Mouse (Mus musculus) spleen, embryonic (tissue): ENCODE measurements around the gene Serp1.

Experiments used
- CTCF ChIA-PET: fragments of 350-600 bp; sonication (Branson Sonifier 250); formaldehyde crosslinking; loops from one replicate; lab custom pipeline; 2022; lab: Charles Lee

The Serp1 gene

GRCm38 (mm10) chr3:58525652-58526407, at the start of gene Serp1, which contains the start of gene Eif2a:
TSS of gene Serp1 (minus strand) at chr3:58525892.
TSS of gene Eif2a (plus strand) at chr3:58525821.
- CTCF ChIA-PET: interaction anchor here (0.5 kb wide), 2 partner anchors 13 to 128 kb away, joined by 3 to 6 read pairs; no protein-coding TSS in a partner anchor

- CTCF ChIA-PET: interaction anchor here (0.7 kb wide), 1 partner anchor 40 kb away, joined by 3 read pairs; no protein-coding TSS in a partner anchor
Observed at GRCm38 (mm10) chr3:58570821-58571220, 45.1 kb upstream of the Serp1 start.

GRCm38 (mm10) chr3:58561437-58561836, 35.7 kb upstream of the Serp1 start:
- CTCF ChIA-PET: no interaction called here

- CTCF ChIA-PET: no interaction called here
Observed at GRCm38 (mm10) chr3:58559887-58560286, 34.2 kb upstream of the Serp1 start.

GRCm38 (mm10) chr3:58556649-58557048, 31.0 kb upstream of the Serp1 start:
- CTCF ChIA-PET: no interaction called here

- CTCF ChIA-PET: interaction anchor here (0.5 to 0.6 kb wide), 2 partner anchors 10 to 39 kb away, joined by 4 to 9 read pairs; no protein-coding TSS in a partner anchor
Observed at GRCm38 (mm10) chr3:58552001-58552811, 26.5 kb upstream of the Serp1 start.

- CTCF ChIA-PET: no interaction called here
Observed at GRCm38 (mm10) chr3:58536573-58536972, 10.9 kb upstream of the Serp1 start.

GRCm38 (mm10) chr3:58526408-58526737, 681 bp upstream of the Serp1 start:
- CTCF ChIA-PET: interaction anchor here (0.5 kb wide), 2 partner anchors 13 to 127 kb away, joined by 3 to 6 read pairs; no protein-coding TSS in a partner anchor

- CTCF ChIA-PET: no interaction called here
Observed at GRCm38 (mm10) chr3:58525166-58525565, 526 bp downstream of the Serp1 start.

GRCm38 (mm10) chr3:58524246-58524645, 1.4 kb downstream of the Serp1 start:
- CTCF ChIA-PET: no interaction called here

GRCm38 (mm10) chr3:58523386-58523785, 2.3 kb downstream of the Serp1 start:
- CTCF ChIA-PET: interaction anchor here (0.6 kb wide), 1 partner anchor 117 kb away, joined by 3 read pairs; no protein-coding TSS in a partner anchor

- CTCF ChIA-PET: no interaction called here
Observed at GRCm38 (mm10) chr3:58521361-58521760, 4.3 kb downstream of the Serp1 start.

GRCm38 (mm10) chr3:58520286-58520685, 5.4 kb downstream of the Serp1 start:
- CTCF ChIA-PET: no interaction called here

GRCm38 (mm10) chr3:58519536-58519935, 6.2 kb downstream of the Serp1 start:
- CTCF ChIA-PET: no interaction called here

- CTCF ChIA-PET: no interaction called here
Observed at GRCm38 (mm10) chr3:58518962-58519361, 6.7 kb downstream of the Serp1 start.

- CTCF ChIA-PET: interaction anchor here (0.6 to 1.0 kb wide), 2 partner anchors 100 to 260 kb away, joined by 4 to 14 read pairs; no protein-coding TSS in a partner anchor
Observed at GRCm38 (mm10) chr3:58517800-58518199, 7.9 kb downstream of the Serp1 start.

GRCm38 (mm10) chr3:58517258-58517657, 8.4 kb downstream of the Serp1 start:
- CTCF ChIA-PET: interaction anchor here (0.6 kb wide), 1 partner anchor 100 kb away, joined by 14 read pairs; no protein-coding TSS in a partner anchor

- CTCF ChIA-PET: interaction anchor here (0.6 to 0.7 kb wide), 3 partner anchors 22 to 51 kb away, joined by 3 to 5 read pairs (median 3); no protein-coding TSS in a partner anchor
Observed at GRCm38 (mm10) chr3:58516602-58516976, 9.1 kb downstream of the Serp1 start.

- CTCF ChIA-PET: interaction anchor here (0.6 to 0.7 kb wide), 3 partner anchors 21 to 51 kb away, joined by 3 to 5 read pairs (median 3); no protein-coding TSS in a partner anchor
Observed at GRCm38 (mm10) chr3:58515947-58516601, 9.6 kb downstream of the Serp1 start.

GRCm38 (mm10) chr3:58513483-58513882, 12.2 kb downstream of the Serp1 start:
- CTCF ChIA-PET: interaction anchor here (0.6 to 0.7 kb wide), 5 partner anchors 13 to 195 kb away, joined by 3 to 4 read pairs (median 4); no protein-coding TSS in a partner anchor

- CTCF ChIA-PET: interaction anchor here (0.6 to 0.7 kb wide), 5 partner anchors 13 to 196 kb away, joined by 3 to 7 read pairs (median 4); no protein-coding TSS in a partner anchor
Observed at GRCm38 (mm10) chr3:58512740-58513139, 13.0 kb downstream of the Serp1 start.
